Mouse (Mus musculus): Measurements from ENCODE around the gene Kank4. TPM values are rescaled to one million over a fixed set of nuclear protein-coding genes. Genes with fewer than 3 reads are reported as not detected.

Gene Kank4
- total and polyA plus RNA-seq, 3 experiments: not detected

DNA sequence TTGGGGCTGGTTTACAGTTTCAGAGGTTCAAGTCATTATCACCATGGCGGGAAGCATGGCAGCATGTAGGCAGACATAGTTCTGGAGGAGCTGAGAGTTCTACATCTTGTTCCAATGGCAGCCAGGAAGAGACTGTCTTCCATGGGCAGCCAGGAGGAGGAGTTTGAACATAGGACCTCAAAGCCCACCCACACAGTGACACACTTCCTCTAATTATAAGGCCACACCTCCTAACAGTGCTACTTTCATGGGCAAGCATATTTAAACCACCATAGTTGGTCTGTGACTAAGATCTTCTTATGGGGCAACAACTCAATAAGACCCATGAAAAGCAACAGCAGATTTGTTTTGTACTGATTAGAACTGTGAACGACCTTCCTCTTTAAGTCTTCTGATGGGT, 46.1 kb upstream of the Kank4 start:
- Histone ChIP-seq H3K9me3 (replicated peaks; ENCODE audit: insufficient read depth, low read length) (no peaks in the 10 kb centered on the region), H3K79me2 (ENCODE audit: control insufficient read depth, insufficient read depth, low read length, poor library complexity) (no peaks in the 10 kb centered on the region), H3K27me3 (ENCODE audit: control insufficient read depth in 1 of 2, insufficient read depth in 2 of 2, low read length in 2 of 2) (no peaks in the 10 kb centered on the region), H3K9ac (ENCODE audit: control insufficient read depth, low read depth, low read length, poor library complexity, severe bottlenecking) (no peak overlapping the region), H3K4me1 (ENCODE audit: control insufficient read depth in 1 of 2, insufficient read depth in 2 of 2, low read length in 2 of 2) (no peaks in the 10 kb centered on the region), H3K4me3 (ENCODE audit: control insufficient read depth in 1 of 2, insufficient read depth in 1 of 2, low read depth in 2 of 2, low read length in 2 of 2) (no peak overlapping the region), H3K27ac (ENCODE audit: control insufficient read depth, low read depth, low read length) (no peak overlapping the region), H3K36me3 (ENCODE audit: control insufficient read depth in 1 of 2, insufficient read depth in 2 of 2, low read length in 2 of 2) (no peaks in the 10 kb centered on the region)
- no peak for TF ChIP-seq MEF2A (IDR thresholded peaks at IDR 0.05; ENCODE audit: extremely low read depth, insufficient replicate concordance, low read depth, low read length, poor library complexity, severe bottlenecking)
- no peak for TF ChIP-seq ETS1 (IDR thresholded peaks at IDR 0.05; ENCODE audit: low read depth, low read length)
- no peak for DNase-seq (ENCODE audit: low read depth, low spot score)

DNA sequence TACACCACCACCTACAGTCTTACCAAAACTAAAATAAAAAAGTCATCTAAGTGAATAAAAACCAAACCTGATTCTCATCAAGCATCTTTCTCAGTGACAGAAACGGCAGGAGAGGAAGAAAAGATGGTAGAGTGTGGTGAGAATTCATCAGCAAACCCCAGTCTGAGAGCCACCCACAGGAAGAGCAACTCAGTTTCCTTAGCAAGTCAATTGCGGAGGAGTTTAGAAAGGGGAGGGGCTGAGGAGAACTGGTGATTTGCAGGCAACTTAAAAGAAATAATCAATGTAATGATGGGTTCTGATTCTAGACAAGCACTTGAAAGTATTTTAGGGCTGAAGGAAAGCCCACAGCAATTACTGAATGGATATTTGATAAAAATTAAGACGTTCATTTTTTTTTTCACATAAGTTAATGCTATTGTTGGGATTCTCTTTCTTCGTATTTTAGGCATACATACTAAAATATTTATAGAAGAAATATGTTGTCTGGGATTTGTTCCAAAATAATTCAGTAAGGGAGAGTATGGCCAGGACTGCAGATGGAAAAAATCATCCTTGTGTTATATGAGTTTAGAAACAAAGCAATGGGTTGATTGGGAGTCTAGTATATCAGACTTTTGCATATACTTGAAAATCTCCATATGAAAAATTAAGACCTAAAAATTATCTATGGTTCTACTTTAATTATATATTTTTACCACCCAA, 41.0 kb upstream of the Kank4 start:
- DNase-seq (ENCODE audit: low read depth, low spot score): no peak
- no peaks in the 10 kb centered on the region for H3K4me1 ChIP-seq (ENCODE audit: control insufficient read depth in 1 of 2, insufficient read depth in 2 of 2, low read length in 2 of 2)
- H3K79me2 ChIP-seq (ENCODE audit: control insufficient read depth, insufficient read depth, low read length, poor library complexity): no peaks in the 10 kb centered on the region
- no peak overlapping the region for H3K4me3 ChIP-seq (ENCODE audit: control insufficient read depth in 1 of 2, insufficient read depth in 1 of 2, low read depth in 2 of 2, low read length in 2 of 2)
- no peak for TF ChIP-seq POLR2A (IDR thresholded peaks at IDR 0.05; ENCODE audit: control insufficient read depth in 1 of 2, insufficient read depth in 1 of 2, low read depth in 1 of 2, low read length in 2 of 2, poor library complexity in 1 of 2)
- TF ChIP-seq NELFE (IDR thresholded peaks at IDR 0.05; ENCODE audit: low read depth, low read length): no peak
- no peak for TF ChIP-seq HCFC1 (IDR thresholded peaks at IDR 0.05; ENCODE audit: low read depth, low read length)
- TF ChIP-seq ZKSCAN1 (IDR thresholded peaks at IDR 0.05; ENCODE audit: low read depth, low read length): no peak
- TF ChIP-seq MXI1 (IDR thresholded peaks at IDR 0.05; ENCODE audit: low read depth, low read length): no peak
- no peak for TF ChIP-seq POLR2AphosphoS5 (IDR thresholded peaks at IDR 0.05; ENCODE audit: borderline replicate concordance, low read depth, low read length)
- no peak for TF ChIP-seq SMC3 (IDR thresholded peaks at IDR 0.05; ENCODE audit: low read depth, low read length)
- no peak for TF ChIP-seq GABPA (IDR thresholded peaks at IDR 0.05; ENCODE audit: low read depth, low read length)
- no peak for TF ChIP-seq KAT2A (conservative IDR thresholded peaks at IDR 0.05; ENCODE audit: low read depth, low read length)
- TF ChIP-seq JUND (IDR thresholded peaks at IDR 0.05; ENCODE audit: low read depth, low read length): no peak
- H3K9me3 ChIP-seq (replicated peaks; ENCODE audit: insufficient read depth, low read length): no peaks in the 10 kb centered on the region
- H3K27ac ChIP-seq (ENCODE audit: control insufficient read depth, low read depth, low read length): no peak overlapping the region
- no peaks in the 10 kb centered on the region for H3K36me3 ChIP-seq (ENCODE audit: control insufficient read depth in 1 of 2, insufficient read depth in 2 of 2, low read length in 2 of 2)
- H3K27me3 ChIP-seq (ENCODE audit: control insufficient read depth in 1 of 2, insufficient read depth in 2 of 2, low read length in 2 of 2): no peaks in the 10 kb centered on the region
- H3K9ac ChIP-seq (ENCODE audit: control insufficient read depth, low read depth, low read length, poor library complexity, severe bottlenecking): no peak overlapping the region

DNA sequence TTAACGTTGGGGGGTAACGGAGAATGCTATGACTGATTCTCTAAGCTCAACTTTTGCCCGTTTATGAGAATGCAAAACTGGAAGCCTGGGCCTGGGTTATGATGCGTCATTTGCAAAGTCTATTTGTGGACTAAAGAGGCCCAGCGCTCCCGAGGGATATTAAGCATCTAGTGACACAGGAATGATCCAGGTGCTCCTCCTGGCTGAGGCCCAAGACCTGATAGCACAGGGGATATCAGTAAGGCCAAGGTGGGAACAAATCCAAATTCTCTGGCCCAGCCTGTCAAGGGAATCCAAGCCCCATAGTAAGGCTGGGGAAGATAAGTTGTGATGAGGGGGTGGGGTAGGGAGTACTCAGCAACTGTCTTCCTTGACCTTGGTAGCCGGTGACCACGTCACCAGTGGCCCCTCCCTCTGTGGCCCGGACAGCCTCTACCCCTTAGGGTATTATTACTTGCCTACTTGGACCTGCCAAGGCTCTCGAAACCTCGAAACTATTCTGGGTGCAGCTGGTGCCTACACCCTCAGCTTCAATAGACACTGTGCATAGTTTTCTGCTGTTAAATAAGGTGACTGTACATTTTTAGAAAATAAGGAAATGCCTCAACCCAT, 39.8 kb upstream of the Kank4 start:
- no peak for TF ChIP-seq ELF1 (IDR thresholded peaks at IDR 0.05; ENCODE audit: low read depth, low read length)
- TF ChIP-seq GABPA (IDR thresholded peaks at IDR 0.05; ENCODE audit: low read depth, low read length): no peak
- TF ChIP-seq TCF12 (IDR thresholded peaks at IDR 0.05; ENCODE audit: low read depth, low read length): no peak
- TF ChIP-seq SMC3 (IDR thresholded peaks at IDR 0.05; ENCODE audit: low read depth, low read length): no peak
- TF ChIP-seq MAFK (IDR thresholded peaks at IDR 0.05; ENCODE audit: borderline replicate concordance, low read depth, low read length): no peak
- TF ChIP-seq RCOR1 (IDR thresholded peaks at IDR 0.05; ENCODE audit: low read depth, low read length): no peak
- no peak for TF ChIP-seq EP300 (IDR thresholded peaks at IDR 0.05; ENCODE audit: low read depth in 1 of 2, low read length in 2 of 2)
- TF ChIP-seq ZC3H11A (IDR thresholded peaks at IDR 0.05; ENCODE audit: low read depth, low read length): no peak
- no peak for TF ChIP-seq BHLHE40 (IDR thresholded peaks at IDR 0.05; ENCODE audit: borderline replicate concordance, low read depth, low read length)
- TF ChIP-seq TBP (IDR thresholded peaks at IDR 0.05; ENCODE audit: low read depth, low read length): no peak
- no peak for TF ChIP-seq ZMIZ1 (IDR thresholded peaks at IDR 0.05; ENCODE audit: low read depth, low read length)
- no peak for TF ChIP-seq POLR2A (IDR thresholded peaks at IDR 0.05; ENCODE audit: control insufficient read depth in 1 of 2, insufficient read depth in 1 of 2, low read depth in 1 of 2, low read length in 2 of 2, poor library complexity in 1 of 2)
- TF ChIP-seq MYB (IDR thresholded peaks at IDR 0.05; ENCODE audit: low read depth, low read length): no peak
- Histone ChIP-seq H3K79me2 (ENCODE audit: control insufficient read depth, insufficient read depth, low read length, poor library complexity) (no peaks in the 10 kb centered on the region), H3K4me1 (ENCODE audit: control insufficient read depth in 1 of 2, insufficient read depth in 2 of 2, low read length in 2 of 2) (no peaks in the 10 kb centered on the region), H3K9me3 (replicated peaks; ENCODE audit: insufficient read depth, low read length) (no peaks in the 10 kb centered on the region), H3K9ac (ENCODE audit: control insufficient read depth, low read depth, low read length, poor library complexity, severe bottlenecking) (no peak overlapping the region), H3K27ac (ENCODE audit: control insufficient read depth, low read depth, low read length) (no peak overlapping the region), H3K4me3 (ENCODE audit: control insufficient read depth in 1 of 2, insufficient read depth in 1 of 2, low read depth in 2 of 2, low read length in 2 of 2) (no peak overlapping the region), H3K36me3 (ENCODE audit: control insufficient read depth in 1 of 2, insufficient read depth in 2 of 2, low read length in 2 of 2) (no peaks in the 10 kb centered on the region), H3K27me3 (ENCODE audit: control insufficient read depth in 1 of 2, insufficient read depth in 2 of 2, low read length in 2 of 2) (no peaks in the 10 kb centered on the region)
- no peak for DNase-seq (ENCODE audit: low read depth, low spot score)
